In the genomic region with DNA sequence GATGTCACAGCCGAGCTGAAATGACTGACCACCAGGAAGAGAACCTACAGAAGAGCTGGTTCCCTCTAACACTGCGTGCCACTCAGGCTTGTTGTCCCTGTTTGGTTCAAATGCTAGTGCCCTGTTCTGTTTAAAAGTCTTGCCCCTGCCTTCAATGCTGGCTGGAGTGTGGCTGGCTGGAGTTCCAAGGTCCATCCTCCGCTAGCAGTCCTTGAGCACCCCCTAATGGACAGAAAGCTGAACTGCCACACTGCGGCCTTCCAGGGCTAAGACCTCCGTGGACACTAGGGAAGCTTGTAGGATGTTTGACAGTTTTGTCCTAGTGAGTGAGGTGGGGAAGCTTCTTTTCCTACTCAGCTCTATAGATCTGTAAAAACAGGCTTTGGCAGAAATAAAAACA, we compare ENCODE assay signal across 8 mouse cellular contexts. TPM values are rescaled to one million over a fixed set of nuclear protein-coding genes. Genes with fewer than 3 reads are reported as not detected.
A peak's percentile ranks its signal among the peaks of the same experiment; 100 is the strongest.
DNase-seq lines count a peak whose midpoint lies in the region; ATAC-seq and TF ChIP-seq lines count a peak whose summit lies in the region.

No protein-coding gene starts in this region.

- H3K4me3 ChIP-seq in MEL (ENCODE audit: control insufficient read depth in 1 of 2, insufficient read depth in 1 of 2, low read depth in 2 of 2, low read length in 2 of 2) = no peak overlapping the region
- H3K4me3 ChIP-seq in intestine, postnatal 0 days (ENCODE audit: low read depth, low read length) = no peak overlapping the region
- no peak overlapping the region for H3K4me3 ChIP-seq in liver, embryonic 16.5 days (ENCODE audit: low read depth, low read length)

- no peaks in the 10 kb centered on the region for H3K4me1 ChIP-seq in MEL (ENCODE audit: control insufficient read depth in 1 of 2, insufficient read depth in 2 of 2, low read length in 2 of 2)
- no peaks in the 10 kb centered on the region for H3K4me1 ChIP-seq in intestine, postnatal 0 days (replicated peaks; ENCODE audit: control insufficient read depth, insufficient read depth, low read length)
- H3K4me1 ChIP-seq in liver, embryonic 16.5 days (ENCODE audit: control insufficient read depth, low read depth, low read length) = no peaks in the 10 kb centered on the region

- H3K36me3 ChIP-seq in MEL (ENCODE audit: control insufficient read depth in 1 of 2, insufficient read depth in 2 of 2, low read length in 2 of 2) = no peaks in the 10 kb centered on the region
- no peaks in the 10 kb centered on the region for H3K36me3 ChIP-seq in intestine, postnatal 0 days (ENCODE audit: control insufficient read depth, insufficient read depth)
- H3K36me3 ChIP-seq in liver, embryonic 16.5 days (ENCODE audit: control insufficient read depth, insufficient read depth) = no peaks in the 10 kb centered on the region

- 17% methylated on average over 5 of the region's 5 CpGs for WGBS in intestine, postnatal 0 days
- WGBS in liver, embryonic 16.5 days (ENCODE audit: insufficient replicate concordance) = 14% methylated on average over 5 of the region's 5 CpGs

- peak; percentile 52 for DNase-seq in CD4-positive helper T cell, adult 2 months (ENCODE audit: low read depth, low spot score)
- DNase-seq in MEL (ENCODE audit: low read depth, low spot score) = peak; percentile 78
- DNase-seq in cerebellum, adult 18-20 months = peak; percentile 77 to 81
- peak; percentile 71 for DNase-seq in gastrocnemius, adult 18-20 months (ENCODE audit: low spot score)
- peak; percentile 46 for DNase-seq in ovary, adult 18-20 months (ENCODE audit: low spot score)
- DNase-seq in urinary bladder, postnatal 4 days (ENCODE audit: low spot score in 2 of 2) = peak; percentile 51 to 78

- no peak for TF ChIP-seq POLR2A in MEL (IDR thresholded peaks at IDR 0.05; ENCODE audit: control insufficient read depth in 1 of 2, insufficient read depth in 1 of 2, low read depth in 1 of 2, low read length in 2 of 2, poor library complexity in 1 of 2)

- no peak overlapping the region for H3K27ac ChIP-seq in MEL (ENCODE audit: control insufficient read depth, low read depth, low read length)
- H3K27ac ChIP-seq in intestine, postnatal 0 days (ENCODE audit: low read depth, low read length) = no peak overlapping the region
- H3K27ac ChIP-seq in liver, embryonic 16.5 days (ENCODE audit: low read length) = no peak overlapping the region

- H3K4me2 ChIP-seq in intestine, postnatal 0 days (replicated peaks; ENCODE audit: low read depth) = no peak overlapping the region
- no peak overlapping the region for H3K4me2 ChIP-seq in liver, embryonic 16.5 days (ENCODE audit: low read depth, low read length)

- H3K79me2 ChIP-seq in MEL (ENCODE audit: control insufficient read depth, insufficient read depth, low read length, poor library complexity) = no peaks in the 10 kb centered on the region

- ATAC-seq in intestine, postnatal 0 days = peak; percentile 70
- peak; percentile 73 for ATAC-seq in liver, embryonic 16.5 days (ENCODE audit: low read depth)

- peaks cover 3 to 6% of the 10 kb centered on the region in 2 experiments; a peak in 3 of 4 replicates for H3K27me3 ChIP-seq in MEL (ENCODE audit: control insufficient read depth in 1 of 2, insufficient read depth in 2 of 2, low read length in 2 of 2)
- H3K27me3 ChIP-seq in intestine, postnatal 0 days (replicated peaks; ENCODE audit: control insufficient read depth, insufficient read depth, low read length) = no peaks in the 10 kb centered on the region
- H3K27me3 ChIP-seq in liver, embryonic 16.5 days (ENCODE audit: control insufficient read depth, insufficient read depth, low read depth, low read length) = no peaks in the 10 kb centered on the region

- H3K9ac ChIP-seq in MEL (ENCODE audit: control insufficient read depth, low read depth, low read length, poor library complexity, severe bottlenecking) = no peak overlapping the region
- H3K9ac ChIP-seq in intestine, postnatal 0 days (ENCODE audit: low read depth, low read length) = no peak overlapping the region
- no peak overlapping the region for H3K9ac ChIP-seq in liver, embryonic 16.5 days (ENCODE audit: low read depth, low read length)

- no peak for TF ChIP-seq EP300 in MEL (IDR thresholded peaks at IDR 0.05; ENCODE audit: low read depth in 1 of 2, low read length in 2 of 2)

- peak; percentile 90 to 98 (median 95) for TF ChIP-seq CTCF in MEL (IDR thresholded peaks at IDR 0.05 in 2 of 3, conservative IDR thresholded peaks at IDR 0.05 in 1 of 3; ENCODE audit: control insufficient read depth in 1 of 3, insufficient read depth in 1 of 3, low read depth in 2 of 3, low read length in 3 of 3, poor library complexity in 1 of 3, severe bottlenecking in 1 of 3)
- peak; percentile 98 for TF ChIP-seq CTCF in intestine, postnatal 0 days (IDR thresholded peaks at IDR 0.05; ENCODE audit: low read depth)

- no peaks in the 10 kb centered on the region for H3K9me3 ChIP-seq in MEL (replicated peaks; ENCODE audit: insufficient read depth, low read length)
- no peaks in the 10 kb centered on the region for H3K9me3 ChIP-seq in intestine, postnatal 0 days (ENCODE audit: control insufficient read depth)
- H3K9me3 ChIP-seq in liver, embryonic 16.5 days (replicated peaks; ENCODE audit: control insufficient read depth, low read length) = no peaks in the 10 kb centered on the region

- TF ChIP-seq RAD21 in MEL (IDR thresholded peaks at IDR 0.05; ENCODE audit: low read depth, low read length) = peak; percentile 96

TF ChIP-seq in MEL, 35 proteins besides CTCF, POLR2A, EP300 and RAD21:
- TF ChIP-seq ZC3H11A (IDR thresholded peaks at IDR 0.05; ENCODE audit: low read depth, low read length) (peak; percentile 71), GABPA (IDR thresholded peaks at IDR 0.05; ENCODE audit: low read depth, low read length) (no peak), JUND (IDR thresholded peaks at IDR 0.05; ENCODE audit: low read depth, low read length) (no peak), MAX (IDR thresholded peaks at IDR 0.05; ENCODE audit: low read length) (no peak), SMC3 (IDR thresholded peaks at IDR 0.05; ENCODE audit: low read depth, low read length) (peak; percentile 74), ZKSCAN1 (IDR thresholded peaks at IDR 0.05; ENCODE audit: low read depth, low read length) (no peak), SIN3A (IDR thresholded peaks at IDR 0.05; ENCODE audit: low read length) (peak; percentile 38; the same call in 1 of the 2 replicates), ZNF384 (IDR thresholded peaks at IDR 0.05; ENCODE audit: low read depth, low read length) (no peak)
TF ChIP-seq in MEL: peak in this region for 3.

RNA-seq across cellular contexts. Expression of a gene that starts 8.6 kb away (rescaled TPM):
- 71.6 and 75.5 TPM in 2 replicates for total RNA-seq in MEL (2012; rRNA removed)
- 100 to 1,000 TPM; 110 to 292 TPM for polyA plus RNA-seq in MEL (2012; ENCODE audit: insufficient read depth in 1 of 2, insufficient read length in 2 of 2, low read depth in 1 of 2, low replicate concordance in 2 of 2, missing spikeins in 1 of 2)
- 10 to 100 TPM in 1 of 2 experiments, 1 to 10 TPM in 1; 9.9 to 10.3 TPM for total RNA-seq in gastrocnemius, adult 18-20 months (2021)
- 21.2 and 21.9 TPM in 2 replicates for polyA plus RNA-seq in intestine, postnatal 0 days (2015; fragmentation: Nextera tagmentation; extraction: Ambion mirVana)
- 34.0 and 37.7 TPM in 2 replicates for polyA plus RNA-seq in liver, embryonic 16.5 days (2015; fragmentation: Nextera tagmentation; extraction: Ambion mirVana)

RNA-seq across cellular contexts. Expression of a gene that starts 26.9 kb away (rescaled TPM):
- 1,017 and 1,342 TPM in 2 replicates for total RNA-seq in MEL (2012; rRNA removed)
- 1,000 to 10,000 TPM; 1,189 to 2,940 TPM for polyA plus RNA-seq in MEL (2012; ENCODE audit: insufficient read depth in 1 of 2, insufficient read length in 2 of 2, low read depth in 1 of 2, low replicate concordance in 2 of 2, missing spikeins in 1 of 2)
- total RNA-seq in gastrocnemius, adult 18-20 months (2021) = 100 to 1,000 TPM in 1 of 2 experiments, 10 to 100 TPM in 1; 22.5 to 181 TPM
- polyA plus RNA-seq in intestine, postnatal 0 days (2015; fragmentation: Nextera tagmentation; extraction: Ambion mirVana) = 2,068 and 2,262 TPM in 2 replicates
- 6,330 and 6,428 TPM in 2 replicates for polyA plus RNA-seq in liver, embryonic 16.5 days (2015; fragmentation: Nextera tagmentation; extraction: Ambion mirVana)

RNA-seq across cellular contexts. Expression of a gene that starts 33.3 kb away (rescaled TPM):
- 469 and 780 TPM in 2 replicates for total RNA-seq in MEL (2012; rRNA removed)
- polyA plus RNA-seq in MEL (2012; ENCODE audit: insufficient read depth in 1 of 2, insufficient read length in 2 of 2, low read depth in 1 of 2, low replicate concordance in 2 of 2, missing spikeins in 1 of 2) = 1,000 to 10,000 TPM in 1 of 2 experiments, not detected in 1; 2,013 TPM
- total RNA-seq in gastrocnemius, adult 18-20 months (2021) = 100 to 1,000 TPM in 1 of 2 experiments, 10 to 100 TPM in 1; 18.7 to 229 TPM
- 224 and 270 TPM in 2 replicates for polyA plus RNA-seq in intestine, postnatal 0 days (2015; fragmentation: Nextera tagmentation; extraction: Ambion mirVana)
- polyA plus RNA-seq in liver, embryonic 16.5 days (2015; fragmentation: Nextera tagmentation; extraction: Ambion mirVana) = 1,547 and 1,681 TPM in 2 replicates

RNA-seq across cellular contexts. Expression of a gene that starts 53.3 kb away (rescaled TPM):
- total RNA-seq in MEL (2012; rRNA removed) = not detected in 2 replicates
- not detected for polyA plus RNA-seq in MEL (2012; ENCODE audit: insufficient read depth in 1 of 2, insufficient read length in 2 of 2, low read depth in 1 of 2, low replicate concordance in 2 of 2, missing spikeins in 1 of 2)
- 1 to 10 TPM in 1 of 2 experiments, under 1 TPM in 1; 0.78 to 1.8 TPM for total RNA-seq in gastrocnemius, adult 18-20 months (2021)
- 4.4 and 4.7 TPM in 2 replicates for polyA plus RNA-seq in intestine, postnatal 0 days (2015; fragmentation: Nextera tagmentation; extraction: Ambion mirVana)
- 0.18 and 0.19 TPM in 2 replicates for polyA plus RNA-seq in liver, embryonic 16.5 days (2015; fragmentation: Nextera tagmentation; extraction: Ambion mirVana)
